Mouse (Mus musculus) midbrain, embryonic 10.5 days (tissue): ENCODE results near the gene Slc6a11. TPM values are rescaled to one million over a fixed set of nuclear protein-coding genes. Genes with fewer than 3 reads are reported as not detected.
A peak's percentile ranks its signal among the peaks of the same experiment; 100 is the strongest.

ENCODE experiments used
- DNase-seq: peaks from one replicate; pipeline ENCODE4 v3.0.0-alpha.2; 2017; ENCODE audit warnings: low spot score
- H3K27ac ChIP-seq: fragments of 300-500 bp; sonication (generic); replicated peaks from 2 replicates; pipeline ENCODE4 v1.5.1; 2016; ENCODE audit warnings: mild to moderate bottlenecking
- H3K27me3 ChIP-seq: fragments of 300-500 bp; sonication (generic); 2 replicates; pipeline ENCODE4 v1.6.1; 2016; ENCODE audit warnings: low read depth, mild to moderate bottlenecking; ENCODE audit not compliant: poor library complexity, severe bottlenecking
- H3K36me3 ChIP-seq: fragments of 300-500 bp; sonication (generic); 2 replicates; pipeline ENCODE4 v1.6.1; 2016; ENCODE audit warnings: mild to moderate bottlenecking, moderate library complexity
- H3K4me1 ChIP-seq: fragments of 300-500 bp; sonication (generic); 2 replicates; pipeline ENCODE4 v1.6.1; 2016
- H3K4me3 ChIP-seq: fragments of 300-500 bp; sonication (generic); 2 replicates; pipeline ENCODE4 v1.5.1; 2016; ENCODE audit warnings: mild to moderate bottlenecking, moderate library complexity
- H3K9me3 ChIP-seq: fragments of 300-500 bp; sonication (generic); replicated peaks from 2 replicates; pipeline ENCODE4 v1.6.1; 2016; ENCODE audit warnings: mild to moderate bottlenecking
- WGBS: fragments of 180-500 bp; shearing (Covaris S2); methylation state at CpG from one replicate; pipeline ENCODE4 v1.1.7; 2016; 5-methylcytosine and 5-hydroxymethylcytosine counted together
- polyA plus RNA-seq: library from polyadenylated mRNA; unstranded; fragments of >200 nt; fragmentation: Nextera tagmentation; extraction: Ambion mirVana; gene quantifications from 2 replicates; pipeline ENCODE4 v1.2.1, GENCODE M21; 2016

Slc6a11 gene
- polyA plus RNA-seq, 1 experiment from 2014 or later = 0.59 TPM

DNA sequence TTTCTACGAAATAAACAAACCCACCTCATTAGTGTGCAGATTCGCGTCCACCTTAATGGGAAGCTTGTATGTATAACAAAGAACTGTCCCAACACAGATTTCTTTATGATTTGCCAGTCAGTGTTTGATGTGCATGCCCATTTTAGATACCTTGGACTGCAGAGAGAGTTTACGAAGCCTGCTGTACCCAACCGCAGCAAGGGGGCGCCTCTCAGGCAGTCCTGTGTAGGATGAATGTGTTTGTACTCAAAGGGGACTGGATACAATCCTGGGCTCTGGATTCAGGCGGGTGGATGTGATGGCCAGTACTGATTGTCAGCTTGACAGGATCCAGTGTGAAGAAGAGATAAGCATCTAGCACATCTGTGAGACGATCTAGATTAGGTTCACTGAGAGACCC lies 144.8 kb downstream of the Slc6a11 start:
- H3K9me3 ChIP-seq = no peaks in the 10 kb centered on the region
- peaks cover 3% of the 10 kb centered on the region; the same call in 1 of the 2 replicates for H3K4me1 ChIP-seq
- no peak for DNase-seq
- 65% methylated on average over 8 of the region's 8 CpGs for WGBS
- H3K4me3 ChIP-seq = no peak overlapping the region
- H3K36me3 ChIP-seq = no peaks in the 10 kb centered on the region
- no peak overlapping the region for H3K27ac ChIP-seq
- peaks cover 53% of the 10 kb centered on the region for H3K27me3 ChIP-seq

DNA sequence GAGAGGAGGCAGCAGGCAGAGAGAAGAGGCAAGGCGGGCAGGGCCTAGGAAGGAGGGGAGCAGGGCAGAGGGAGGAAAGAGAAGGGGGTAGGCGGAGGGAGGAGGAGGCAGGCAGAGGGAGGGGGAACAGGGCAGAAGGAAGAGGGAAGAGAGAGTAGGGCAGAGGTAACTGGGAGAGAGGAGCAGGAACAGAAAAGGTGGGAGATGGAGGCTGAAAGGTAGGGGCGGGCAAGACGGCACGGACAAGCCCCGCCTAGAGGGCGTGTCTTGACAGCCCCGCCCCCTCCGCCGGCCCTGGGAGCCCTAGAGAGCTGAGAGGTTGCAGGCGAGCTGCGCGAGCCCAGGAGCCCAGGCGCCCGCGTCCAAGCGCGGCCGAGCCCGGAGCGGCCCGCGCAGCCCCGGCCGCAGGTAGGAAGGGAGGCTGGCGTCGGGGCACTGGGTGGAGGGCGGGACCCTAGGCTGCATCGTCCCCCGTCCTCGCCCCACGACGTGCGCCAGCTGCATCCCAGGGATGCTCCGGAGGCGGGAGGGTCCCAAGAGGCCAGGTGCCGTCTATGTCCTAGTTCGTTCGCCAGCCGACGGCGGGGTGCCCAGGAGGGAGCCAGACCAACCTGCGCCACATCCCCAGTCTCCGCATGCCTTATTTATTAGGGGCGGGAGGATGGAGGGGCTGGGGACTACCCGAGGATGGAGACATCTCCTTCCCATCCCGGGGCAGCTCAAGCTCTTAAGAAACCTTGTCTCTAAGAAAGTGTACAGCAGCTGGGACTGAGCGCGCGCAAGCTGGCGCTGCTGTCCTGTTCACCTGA lies 151.6 kb downstream of the Slc6a11 start, which contains the start of gene Slc6a1:
Slc6a1 (plus strand) TSS at position 167 of the 809 bp plus-strand sequence.
- Histone ChIP-seq H3K9me3 (no peaks in the 10 kb centered on the region), H3K27ac (peak within 1 kb of the TSS; percentile 73), H3K27me3 (peaks cover 85% of the 10 kb centered on the region), H3K4me1 (peaks cover 31% of the 10 kb centered on the region), H3K36me3 (no peaks in the 10 kb centered on the region), H3K4me3 (peak within 1 kb of the TSS; percentile 55)
- 2% methylated on average over 49 of the region's 51 CpGs for WGBS
- DNase-seq = peak; percentile 75

DNA sequence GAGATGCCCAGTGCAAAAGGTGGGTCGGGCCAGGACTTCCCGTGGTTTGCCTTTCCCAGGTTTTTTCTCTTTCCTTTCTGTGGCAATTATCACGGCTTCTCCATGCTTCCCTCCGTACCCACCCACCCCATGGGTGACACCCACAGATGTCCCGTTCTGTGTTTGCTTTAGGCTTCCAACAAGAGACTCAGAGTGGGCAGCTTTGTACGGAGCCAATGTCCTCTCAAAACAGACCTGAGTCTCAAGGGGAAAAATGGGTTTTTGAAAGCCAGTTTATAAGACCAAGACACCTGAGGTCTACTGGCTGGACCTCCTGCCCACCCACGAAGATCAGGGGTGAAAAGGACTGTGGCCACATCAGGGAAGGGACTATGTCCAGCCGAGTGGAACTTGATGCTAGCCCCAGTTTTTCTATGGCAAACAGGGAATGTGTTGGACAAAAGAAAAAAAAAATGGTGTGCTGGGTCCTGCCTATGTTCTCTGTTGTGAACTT lies 152.3 kb downstream of the Slc6a11 start:
- H3K27ac ChIP-seq = peak overlapping the region; percentile 73
- DNase-seq = no peak
- no peaks in the 10 kb centered on the region for H3K36me3 ChIP-seq
- peaks cover 89% of the 10 kb centered on the region for H3K27me3 ChIP-seq
- WGBS = 16% methylated on average over 8 of the region's 8 CpGs
- peak overlapping the region; percentile 55 for H3K4me3 ChIP-seq
- H3K4me1 ChIP-seq = peaks cover 31% of the 10 kb centered on the region
- H3K9me3 ChIP-seq = no peaks in the 10 kb centered on the region

DNA sequence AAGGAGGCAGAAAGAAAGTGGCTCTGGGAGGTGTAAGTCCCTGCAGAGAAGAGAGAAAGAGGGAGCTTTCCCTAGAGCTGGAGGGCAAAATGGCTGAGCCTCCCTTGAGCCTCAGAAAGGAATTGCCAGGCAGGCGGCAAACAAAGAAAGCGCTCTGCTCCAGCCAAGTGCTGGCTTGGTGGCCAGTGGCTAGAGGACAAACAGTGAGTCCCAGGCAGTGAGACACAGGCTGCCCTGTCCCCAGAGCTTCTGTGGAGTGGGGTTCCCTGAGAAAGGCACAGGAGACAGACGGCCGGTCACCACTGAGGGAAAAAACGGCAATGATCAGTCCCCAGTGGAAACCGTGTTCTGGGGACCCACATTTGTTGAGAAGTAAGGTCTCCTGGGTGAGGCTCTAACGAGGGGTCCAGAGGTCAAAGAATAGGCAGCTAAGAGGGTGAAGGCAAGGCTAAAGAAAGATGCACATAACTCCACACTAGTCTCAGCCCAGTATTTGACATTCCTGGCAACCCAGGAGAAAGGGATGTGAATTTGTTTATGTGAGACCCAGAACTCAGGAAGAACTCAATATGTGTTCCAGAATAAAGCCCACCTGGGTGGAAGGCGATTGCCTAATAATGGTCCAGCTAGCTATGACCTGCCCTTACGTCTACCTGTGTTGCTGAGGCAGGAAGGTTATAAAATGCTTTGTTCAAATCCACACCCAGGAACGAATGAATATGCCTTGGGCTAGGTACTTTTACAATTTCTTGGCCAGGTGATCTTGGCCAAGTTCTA lies 153.1 kb downstream of the Slc6a11 start:
- DNase-seq = peak; percentile 36
- 54% methylated on average over 10 of the region's 10 CpGs for WGBS
- Histone ChIP-seq H3K9me3 (no peaks in the 10 kb centered on the region), H3K27me3 (peaks cover 95% of the 10 kb centered on the region), H3K27ac (peak overlapping the region; percentile 73), H3K4me1 (peaks cover 37% of the 10 kb centered on the region), H3K4me3 (peak overlapping the region; percentile 55), H3K36me3 (no peaks in the 10 kb centered on the region)

DNA sequence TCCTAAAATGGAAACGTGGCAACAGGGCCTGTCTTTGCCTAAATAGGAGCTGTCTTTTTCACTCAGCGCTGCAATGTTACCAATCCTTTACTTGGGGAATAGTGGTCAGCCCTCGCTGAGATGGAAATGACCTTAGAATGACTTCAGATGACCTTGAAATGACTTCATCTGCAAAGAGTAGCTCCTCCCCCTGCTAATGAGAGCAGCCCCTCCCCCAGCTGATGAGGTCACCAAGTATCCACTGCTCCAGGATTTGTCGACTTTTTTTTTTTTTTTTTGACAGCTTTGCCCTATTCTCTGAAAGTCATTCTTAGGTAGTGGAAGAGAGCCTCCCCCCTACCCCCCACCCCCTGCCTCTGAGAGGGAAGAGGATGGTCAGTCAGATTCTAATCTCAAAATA lies 154.4 kb downstream of the Slc6a11 start:
- no peak for DNase-seq
- peaks cover 50% of the 10 kb centered on the region for H3K4me1 ChIP-seq
- H3K36me3 ChIP-seq = no peaks in the 10 kb centered on the region
- 47% methylated on average over 4 of the region's 4 CpGs for WGBS
- H3K4me3 ChIP-seq = no peak overlapping the region
- no peaks in the 10 kb centered on the region for H3K9me3 ChIP-seq
- H3K27me3 ChIP-seq = peaks cover 86% of the 10 kb centered on the region
- no peak overlapping the region for H3K27ac ChIP-seq

- H3K4me1 ChIP-seq = peaks cover 55% of the 10 kb centered on the region
- 56% methylated on average over 7 of the region's 7 CpGs for WGBS
These were observed 158.1 kb downstream of the Slc6a11 start for GRCm38 (mm10) chr6:114289106-114289505.

DNA sequence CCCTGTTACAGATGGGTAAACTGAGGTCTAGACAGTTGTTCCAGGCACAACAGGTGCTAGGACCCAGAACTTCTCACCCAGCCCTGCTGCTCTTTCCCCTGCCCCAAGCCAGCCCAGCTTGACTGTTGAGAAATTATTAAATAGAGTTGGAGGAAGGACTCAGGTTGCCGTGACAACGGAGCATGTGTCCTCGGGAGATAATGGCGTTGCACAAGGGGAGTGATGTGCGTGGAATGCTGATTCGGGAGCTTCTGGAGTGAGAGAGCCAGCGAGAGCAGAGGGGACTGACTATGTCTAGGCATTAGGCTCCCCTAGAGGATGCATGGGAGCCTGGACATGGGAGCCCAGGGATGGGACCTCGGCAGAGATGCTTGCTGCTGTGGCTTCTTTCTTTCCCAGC lies 159.1 kb downstream of the Slc6a11 start:
- H3K27me3 ChIP-seq = peaks cover 45% of the 10 kb centered on the region
- 46% methylated on average over 8 of the region's 8 CpGs for WGBS
- no peaks in the 10 kb centered on the region for H3K9me3 ChIP-seq
- H3K36me3 ChIP-seq = no peaks in the 10 kb centered on the region
- peaks cover 54% of the 10 kb centered on the region for H3K4me1 ChIP-seq
- H3K27ac ChIP-seq = peak overlapping the region; percentile 84
- no peak overlapping the region for H3K4me3 ChIP-seq
- DNase-seq = peak; percentile 78

More at GRCm38 (mm10) chr6:114289106-114289505, 158.1 kb downstream of the Slc6a11 start:
- H3K4me3 ChIP-seq = no peak overlapping the region
- H3K36me3 ChIP-seq = no peaks in the 10 kb centered on the region
- no peaks in the 10 kb centered on the region for H3K9me3 ChIP-seq
- H3K27ac ChIP-seq = peak overlapping the region; percentile 39; the same call in 1 of the 2 replicates
- peaks cover 56% of the 10 kb centered on the region for H3K27me3 ChIP-seq
- no peak for DNase-seq

- peak overlapping the region; percentile 84 for H3K27ac ChIP-seq
- H3K4me3 ChIP-seq = no peak overlapping the region
- H3K36me3 ChIP-seq = no peaks in the 10 kb centered on the region
- H3K4me1 ChIP-seq = peaks cover 47% of the 10 kb centered on the region
- DNase-seq = no peak
- H3K9me3 ChIP-seq = no peaks in the 10 kb centered on the region
- peaks cover 38% of the 10 kb centered on the region for H3K27me3 ChIP-seq
- 73% methylated on average over 4 of the region's 4 CpGs for WGBS
These were observed 159.9 kb downstream of the Slc6a11 start for GRCm38 (mm10) chr6:114290929-114291328.

DNA sequence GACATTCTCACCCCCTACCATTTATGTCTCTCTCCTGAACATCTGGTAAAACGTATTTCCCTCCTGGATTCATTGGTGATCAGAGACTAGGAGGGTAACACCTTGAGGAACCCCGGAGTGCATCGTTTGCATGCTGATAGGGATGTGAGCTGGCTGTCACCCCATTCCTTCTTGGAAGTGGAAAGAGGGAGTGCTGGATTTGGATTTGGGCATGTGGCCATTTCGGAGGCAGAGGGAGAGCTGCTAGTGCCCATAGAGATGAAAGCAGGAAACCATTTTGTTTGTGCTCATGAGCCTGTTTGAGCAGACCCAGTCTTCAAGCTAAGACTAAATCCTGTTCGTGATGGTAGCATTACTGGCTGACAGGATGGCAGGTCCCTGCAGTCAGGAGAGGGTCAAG lies 160.4 kb downstream of the Slc6a11 start:
- Histone ChIP-seq H3K4me1 (peaks cover 47% of the 10 kb centered on the region), H3K27me3 (peaks cover 33% of the 10 kb centered on the region), H3K4me3 (no peak overlapping the region), H3K9me3 (no peaks in the 10 kb centered on the region), H3K36me3 (no peaks in the 10 kb centered on the region), H3K27ac (peak overlapping the region; percentile 84)
- DNase-seq = no peak
- WGBS = 61% methylated on average over 5 of the region's 5 CpGs

GRCm38 (mm10) chr6:114293511-114293910 lies 162.5 kb downstream of the Slc6a11 start:
- Histone ChIP-seq H3K27ac (peak overlapping the region; percentile 66), H3K4me1 (peaks cover 61% of the 10 kb centered on the region), H3K9me3 (no peaks in the 10 kb centered on the region)

GRCm38 (mm10) chr6:114295086-114295485 lies 164.0 kb downstream of the Slc6a11 start:
- H3K4me3 ChIP-seq = no peak overlapping the region
- peaks cover 7% of the 10 kb centered on the region; the same call in 1 of the 2 replicates for H3K27me3 ChIP-seq
- 85% methylated on average over 4 of the region's 4 CpGs for WGBS
- H3K9me3 ChIP-seq = no peaks in the 10 kb centered on the region
- H3K27ac ChIP-seq = no peak overlapping the region
- H3K36me3 ChIP-seq = no peaks in the 10 kb centered on the region
- H3K4me1 ChIP-seq = peaks cover 46% of the 10 kb centered on the region
- no peak for DNase-seq

More at GRCm38 (mm10) chr6:114293511-114293910, 162.5 kb downstream of the Slc6a11 start:
- H3K36me3 ChIP-seq = no peaks in the 10 kb centered on the region
- peaks cover 12% of the 10 kb centered on the region for H3K27me3 ChIP-seq
- H3K4me3 ChIP-seq = no peak overlapping the region
- DNase-seq = no peak
- WGBS = 40% methylated on average over 8 of the region's 8 CpGs

DNA sequence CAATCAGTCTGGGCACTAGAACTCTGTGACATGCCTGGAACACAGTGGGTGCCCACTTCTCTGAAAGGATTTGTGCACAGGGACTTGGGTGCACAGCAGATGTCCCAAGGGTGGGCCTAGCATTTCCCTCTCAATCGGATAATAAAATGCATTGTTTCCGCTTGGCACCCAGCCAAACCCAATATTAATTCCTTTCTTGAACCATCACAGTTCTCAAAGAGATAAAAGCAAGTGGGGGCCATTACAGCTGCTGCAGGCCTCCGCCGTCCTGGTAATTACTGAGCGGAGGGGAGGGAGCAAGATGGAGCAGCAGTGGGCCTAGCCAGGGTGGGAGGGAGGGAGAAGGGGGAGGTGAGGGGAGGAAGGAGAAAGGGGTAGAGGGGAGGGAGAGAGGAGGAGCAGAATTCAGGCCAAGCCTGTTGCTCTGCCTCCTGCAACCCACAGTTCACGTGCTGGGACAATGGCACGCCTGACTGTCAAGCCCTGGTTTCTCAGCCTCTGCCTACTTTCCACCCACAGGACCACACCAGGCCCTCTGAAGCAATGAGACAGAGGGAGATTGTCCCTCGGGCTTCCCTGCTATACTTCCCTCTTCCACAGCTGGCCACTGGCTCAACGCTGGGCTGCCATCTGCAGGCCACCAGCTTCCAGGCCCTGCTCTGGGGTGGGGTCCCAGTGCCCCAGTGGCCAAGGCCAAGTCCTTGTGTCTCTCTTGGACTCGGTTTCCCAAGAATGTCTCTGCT lies 166.4 kb downstream of the Slc6a11 start:
- no peak overlapping the region for H3K4me3 ChIP-seq
- H3K9me3 ChIP-seq = no peaks in the 10 kb centered on the region
- H3K27ac ChIP-seq = peak overlapping the region; percentile 42; the same call in 1 of the 2 replicates
- H3K4me1 ChIP-seq = peaks cover 33% of the 10 kb centered on the region
- WGBS = 57% methylated on average over 10 of the region's 10 CpGs
- no peak for DNase-seq
- peaks cover 3% of the 10 kb centered on the region; the same call in 1 of the 2 replicates for H3K36me3 ChIP-seq
- H3K27me3 ChIP-seq = no peaks in the 10 kb centered on the region
